Mouse (Mus musculus) heart, postnatal 25 days (tissue): ENCODE data around the gene Usp48. TPM values are rescaled to one million over a fixed set of nuclear protein-coding genes. Genes with fewer than 3 reads are reported as not detected.

Experiments
- DNase-seq: peaks from one replicate; pipeline ENCODE4 v3.0.0; 2022; ENCODE audit warnings: low spot score
- intact Hi-C: fragments of 180-260 bp; cut with DNase I; formaldehyde crosslinking; loops from one replicate; pipeline ENCODE4 v1.15.1; 2025
- total RNA-seq, 2 experiments: library from RNA; stranded (reverse); gene quantifications; 2 replicates each; pipeline ENCODE4 v1.2.3; 2021

Usp48 gene
- total RNA-seq, 2 experiments from 2014 or later: 33.0 to 33.3 TPM

DNA sequence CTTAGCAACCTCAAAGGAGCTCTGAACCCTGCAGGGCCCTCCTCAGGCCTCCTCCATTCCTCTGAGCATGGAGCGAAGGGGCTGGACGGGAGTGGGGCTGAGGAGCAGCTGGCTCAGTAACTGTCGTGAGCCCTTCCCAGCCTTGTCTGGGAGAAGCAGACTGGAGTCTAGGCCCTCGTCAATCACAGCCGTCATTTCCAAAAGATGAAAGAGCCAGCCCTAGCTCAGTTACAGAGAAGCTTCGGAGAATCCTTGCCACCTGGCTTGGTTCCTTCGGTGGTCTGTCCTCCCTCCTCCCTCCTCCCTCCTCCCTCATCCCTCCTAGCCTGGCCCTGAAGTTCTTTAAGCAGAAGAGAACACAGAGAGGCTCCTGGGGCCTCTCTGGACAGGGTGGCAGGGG is 87.2 kb downstream of the Usp48 start:
- DNase-seq: no peak
- intact Hi-C loops: loop anchor here (5.0 kb wide), 1 partner anchor 157 kb away; no protein-coding TSS in a partner anchor

DNA sequence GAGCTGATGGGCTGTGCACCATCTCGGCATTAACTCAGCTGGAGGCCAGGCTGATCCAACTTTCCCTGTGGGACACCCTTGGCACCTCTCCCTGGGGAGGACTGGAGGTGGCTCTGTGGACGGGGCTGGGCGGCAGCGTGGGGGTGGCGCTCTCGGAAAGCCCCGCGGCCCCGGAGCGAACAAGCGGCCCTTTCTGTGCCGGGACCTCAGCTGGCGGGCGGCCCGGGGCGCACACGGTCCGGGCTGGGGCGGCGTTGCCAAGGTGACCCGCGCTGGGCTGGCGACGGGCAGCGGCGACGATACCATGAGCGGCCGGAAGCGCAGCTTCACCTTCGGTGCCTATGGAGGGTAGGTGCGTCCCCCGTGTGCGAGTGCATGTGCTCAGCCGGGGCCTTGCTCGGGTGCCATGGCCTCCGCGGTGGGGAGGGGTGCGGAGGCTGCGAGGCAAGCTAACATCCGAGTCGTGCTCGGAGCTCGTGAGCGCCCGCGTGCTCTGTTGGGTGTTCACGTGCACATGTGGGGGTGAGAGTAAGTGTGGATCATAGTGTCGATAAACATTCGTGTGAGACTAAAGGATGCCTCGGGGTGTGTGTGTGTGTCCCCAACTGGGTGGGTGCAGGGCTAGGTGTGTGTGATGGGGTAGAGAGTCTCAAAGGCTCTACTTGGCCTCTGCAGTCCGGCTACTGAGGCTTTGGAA is 88.0 kb downstream of the Usp48 start:
- DNase-seq: no peak
- intact Hi-C loops: loop anchor here (5.0 kb wide), 1 partner anchor 156 kb away; no protein-coding TSS in a partner anchor

DNA sequence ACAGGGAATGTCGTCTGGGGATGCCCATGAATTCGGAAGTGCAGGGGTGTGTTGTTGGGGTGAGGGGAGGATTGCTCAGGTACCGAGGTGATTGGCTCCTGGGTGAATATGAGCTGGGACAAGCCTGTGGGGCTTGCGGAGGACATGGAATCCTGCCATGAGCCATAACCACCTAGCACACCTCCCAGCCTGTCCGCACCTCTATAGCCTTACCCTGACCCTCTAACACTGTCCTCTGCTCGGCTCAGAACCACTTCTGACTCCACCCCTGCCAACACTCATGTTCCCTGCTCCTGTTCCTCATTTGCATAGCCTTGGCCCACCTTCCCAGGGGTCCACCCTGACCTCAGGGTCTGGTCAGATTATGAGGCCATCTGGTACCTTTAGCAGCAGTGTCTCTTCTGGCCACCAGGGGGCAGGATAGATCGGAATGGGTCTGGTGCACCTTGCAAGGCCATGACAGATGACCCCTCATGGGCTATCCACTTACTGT is 89.5 kb downstream of the Usp48 start:
- DNase-seq: no peak
- intact Hi-C loops: loop anchor here (1.0 to 5.0 kb wide), 2 partner anchors 39 to 154 kb away; no protein-coding TSS in a partner anchor

DNA sequence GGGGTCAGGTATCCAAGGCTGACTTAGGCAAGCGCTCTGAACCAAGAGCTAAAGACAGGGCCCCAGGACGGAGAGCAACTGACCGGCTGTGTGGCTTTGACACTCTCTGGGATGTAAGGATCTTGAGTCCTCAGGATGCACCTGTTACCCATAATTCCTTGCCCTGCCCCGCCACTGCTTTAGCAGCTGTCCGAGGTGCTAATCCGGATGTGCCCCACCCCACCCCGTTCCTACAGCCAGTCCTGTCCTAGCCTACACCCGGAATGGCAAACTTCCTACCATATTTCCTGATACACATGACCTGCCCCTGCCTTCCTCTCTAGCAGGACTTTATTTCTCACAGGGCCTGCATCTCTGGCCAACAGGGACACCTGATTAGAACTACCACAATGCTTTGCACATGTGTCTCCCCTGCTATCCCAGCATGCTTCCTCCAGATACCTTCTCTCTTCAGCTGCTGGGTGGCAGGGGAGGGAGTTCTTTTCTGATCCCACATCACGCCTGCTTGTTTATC is 91.3 kb downstream of the Usp48 start:
- DNase-seq: no peak
- intact Hi-C loops: loop anchor here (5.0 kb wide), 1 partner anchor 152 kb away; no protein-coding TSS in a partner anchor

DNA sequence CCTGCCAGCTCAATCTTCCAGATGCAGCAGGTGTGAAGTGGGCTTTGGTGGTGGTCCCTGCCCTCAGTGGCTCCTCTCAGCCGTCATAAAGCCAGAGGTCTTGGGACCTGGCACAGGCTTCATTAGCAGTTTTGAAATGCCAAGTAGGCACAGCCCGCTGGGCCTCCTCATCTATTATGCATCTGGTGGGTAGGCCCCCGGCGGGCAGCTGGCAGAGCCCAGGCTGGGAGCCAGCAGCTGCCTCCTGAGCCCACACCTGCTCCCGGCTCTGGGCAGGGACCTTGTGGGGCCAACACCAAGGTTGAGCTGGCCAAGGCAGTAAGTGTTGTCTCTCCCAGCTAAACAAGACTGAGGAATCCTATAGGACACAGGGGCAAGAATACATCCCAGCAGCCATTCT is 92.7 kb downstream of the Usp48 start:
- no peak for DNase-seq
- intact Hi-C loops: no loop called here

DNA sequence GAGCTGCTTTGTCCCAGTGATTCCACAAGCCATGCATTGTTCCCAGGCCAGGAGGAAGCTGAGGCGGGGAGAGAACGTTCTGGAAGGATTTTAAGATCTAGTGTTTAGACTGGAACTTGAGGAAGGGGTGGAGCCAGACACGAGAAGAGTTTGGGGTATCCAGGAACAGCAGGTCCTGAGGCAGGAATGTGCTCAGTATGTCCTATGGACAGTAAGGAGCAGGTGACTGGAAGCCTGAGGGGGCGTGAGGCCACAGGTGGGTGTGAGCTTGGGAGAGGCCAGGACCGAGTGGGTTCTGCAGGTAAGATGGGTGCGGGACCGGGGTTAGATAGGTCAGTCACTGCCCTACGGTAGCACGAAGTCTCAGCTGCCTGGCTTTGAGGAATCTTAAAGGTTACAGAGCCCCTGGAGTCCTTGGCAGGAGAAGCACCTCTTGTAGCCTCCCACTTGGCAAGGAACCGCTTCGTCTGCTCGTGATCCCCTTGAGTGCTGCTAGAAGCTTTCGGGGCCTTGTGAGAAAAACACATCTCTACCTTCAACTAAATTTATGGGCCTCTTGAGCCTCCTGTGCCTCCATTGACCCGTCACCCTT is 93.8 kb downstream of the Usp48 start:
- intact Hi-C loops: no loop called here
- DNase-seq: no peak

DNA sequence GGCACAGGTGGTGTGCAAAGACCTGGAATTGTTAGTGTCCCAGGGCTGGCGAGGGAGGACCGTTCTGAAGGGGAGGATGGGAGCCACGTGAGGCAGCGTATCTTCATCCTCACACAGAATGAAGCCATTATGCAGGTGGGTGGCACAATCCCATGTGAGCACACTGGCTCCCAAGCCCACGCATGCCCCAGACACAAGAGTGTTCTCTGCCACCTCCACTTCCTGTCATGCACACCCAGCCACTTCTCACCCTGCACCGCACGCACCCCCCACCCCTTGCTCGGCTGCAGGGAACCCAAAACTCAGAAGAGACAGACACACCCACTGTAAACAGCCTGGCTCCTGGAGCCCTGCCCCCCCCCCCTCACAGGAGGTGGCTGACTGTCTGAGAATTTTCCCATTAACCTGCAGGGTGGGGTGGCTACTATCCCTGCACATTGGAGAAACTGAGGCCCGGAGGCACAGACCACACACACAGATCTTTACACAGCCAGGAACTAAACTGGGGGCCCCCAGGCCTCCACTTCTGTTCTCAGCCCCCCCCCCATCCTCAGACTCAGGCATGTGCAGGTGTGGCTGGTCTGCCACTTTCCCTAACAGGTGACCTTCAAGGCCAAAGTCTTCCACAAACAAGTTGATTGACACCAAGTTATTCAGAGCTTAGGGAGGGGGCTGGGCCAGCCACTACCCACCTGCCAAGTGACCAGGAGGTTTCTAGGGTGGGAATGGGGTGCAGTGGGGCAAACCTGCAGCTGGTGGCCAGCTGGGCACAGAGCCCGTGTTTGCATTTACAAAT is 98.8 kb downstream of the Usp48 start:
- DNase-seq: no peak
- intact Hi-C loops: no loop called here

DNA sequence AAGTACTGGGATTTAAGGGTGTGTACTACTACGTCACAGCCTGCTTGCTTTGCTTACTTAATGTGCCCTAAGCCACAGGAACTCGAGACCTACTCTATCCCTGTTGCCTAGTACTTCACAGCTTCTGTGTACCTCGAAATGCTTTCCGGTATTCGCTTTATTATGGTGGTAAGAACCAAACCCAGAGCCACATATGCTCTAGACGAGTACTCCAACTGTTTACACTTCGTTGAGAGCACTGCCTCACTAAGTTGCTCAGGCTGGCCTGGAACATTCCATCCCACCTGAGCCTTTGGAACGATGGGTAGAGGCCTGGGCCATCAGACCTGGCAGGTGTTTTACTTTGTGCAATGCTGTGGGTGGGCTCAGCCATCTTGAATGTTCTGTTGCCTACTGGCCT is 101.7 kb downstream of the Usp48 start:
- intact Hi-C loops: no loop called here

DNA sequence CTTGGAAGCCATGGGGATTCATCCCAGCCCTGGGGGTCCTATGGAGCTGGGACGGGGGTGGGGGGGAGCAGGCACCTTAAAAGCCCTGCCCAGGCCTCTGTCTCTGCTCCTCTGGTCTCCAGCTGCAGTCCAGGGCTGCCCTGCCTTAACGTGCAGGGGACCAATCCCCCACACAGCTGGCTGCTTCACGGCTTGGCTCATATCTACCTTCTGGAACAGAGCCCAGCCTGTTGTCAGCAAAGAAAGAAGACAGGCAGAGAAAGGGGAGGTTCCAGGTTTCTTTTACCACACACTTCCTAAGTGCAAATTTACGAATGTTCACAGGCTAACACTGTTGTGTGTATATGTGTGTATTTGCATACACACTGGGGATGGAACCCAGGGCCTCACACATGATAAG is 102.3 kb downstream of the Usp48 start:
- no peak for DNase-seq
- intact Hi-C loops: no loop called here

More for the DNA sequence above, 101.7 kb downstream of the Usp48 start:
- DNase-seq: no peak

DNA sequence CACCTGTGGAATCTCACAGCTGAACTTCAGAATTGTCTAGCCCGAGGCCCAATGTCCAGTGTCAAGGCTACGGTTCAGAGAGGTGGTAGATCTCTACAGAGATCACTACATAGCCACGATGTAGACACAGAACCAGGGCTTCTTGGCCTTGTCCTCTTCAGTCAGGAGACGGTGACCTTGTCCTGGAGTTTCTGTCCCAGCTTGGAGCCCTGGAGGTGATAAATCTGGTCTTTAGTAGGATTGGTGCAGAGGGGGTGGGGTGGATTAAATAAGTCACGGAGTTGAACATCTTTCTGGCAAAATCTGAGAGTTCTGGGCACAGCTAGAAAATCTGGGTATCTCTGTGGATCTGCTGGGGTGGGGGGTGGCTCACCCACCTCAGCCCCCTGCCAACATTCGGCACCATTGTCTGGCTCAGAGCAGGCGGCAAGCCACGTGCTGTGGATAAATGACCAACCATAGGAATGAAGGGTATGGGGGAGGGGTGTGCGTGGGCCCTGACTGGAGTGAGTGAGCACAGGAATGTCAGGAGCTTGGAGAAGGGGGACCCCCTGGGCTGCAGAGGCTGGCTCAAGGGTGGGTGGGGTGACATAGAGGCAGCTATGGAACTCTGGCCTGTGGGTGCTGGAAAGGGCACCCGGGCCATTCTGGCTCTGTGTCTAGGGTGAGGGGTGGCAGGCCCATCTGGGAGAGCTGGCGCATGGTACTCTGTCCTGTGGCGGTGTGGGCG is 103.8 kb downstream of the Usp48 start:
- DNase-seq: no peak

DNA sequence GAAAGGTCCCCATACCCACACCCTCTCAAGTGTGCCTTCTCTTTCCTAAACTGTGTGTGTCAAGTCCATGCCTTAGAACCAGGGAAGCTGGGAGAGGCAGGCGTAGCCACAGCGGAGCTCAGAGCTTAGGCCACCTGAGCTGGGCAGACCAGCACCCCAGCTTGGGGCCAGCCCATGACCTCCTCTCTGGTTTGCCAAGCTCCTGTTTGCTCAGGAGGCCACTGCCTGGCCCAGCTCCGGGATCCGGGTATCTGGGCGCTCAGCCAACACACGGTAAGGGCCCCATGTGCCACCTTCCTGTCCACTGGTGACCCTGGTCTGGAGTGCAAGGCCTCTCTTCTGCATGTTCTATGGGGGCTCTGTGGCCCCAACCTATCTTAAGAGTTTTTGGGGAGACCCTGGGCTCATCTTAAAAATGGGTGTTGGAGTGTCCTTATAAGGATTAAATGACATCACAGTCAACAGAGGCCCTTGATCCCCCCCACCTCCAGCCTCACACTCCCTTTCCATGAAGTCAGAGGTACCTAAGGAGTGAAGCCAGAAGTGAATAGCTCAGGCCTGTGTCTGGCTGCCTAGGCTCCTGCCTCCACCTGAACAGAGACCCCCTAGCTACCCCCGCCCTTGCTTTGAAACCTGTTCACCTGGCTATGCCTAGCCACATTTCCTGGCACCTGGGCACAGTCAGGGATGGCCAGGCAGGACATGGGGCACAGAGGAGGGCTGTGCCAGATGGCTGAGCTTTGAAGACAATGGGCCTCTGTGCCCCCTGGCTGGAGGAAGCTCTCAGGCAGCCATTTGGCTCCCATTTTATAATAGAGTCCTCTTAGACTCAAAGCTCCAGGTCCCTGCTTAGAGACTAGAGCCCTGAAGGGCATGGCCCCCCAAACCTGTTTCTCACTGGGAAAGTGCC is 104.8 kb downstream of the Usp48 start:
- intact Hi-C loops: no loop called here
- DNase-seq: no peak

More for the DNA sequence above, 103.8 kb downstream of the Usp48 start:
- intact Hi-C loops: no loop called here

DNA sequence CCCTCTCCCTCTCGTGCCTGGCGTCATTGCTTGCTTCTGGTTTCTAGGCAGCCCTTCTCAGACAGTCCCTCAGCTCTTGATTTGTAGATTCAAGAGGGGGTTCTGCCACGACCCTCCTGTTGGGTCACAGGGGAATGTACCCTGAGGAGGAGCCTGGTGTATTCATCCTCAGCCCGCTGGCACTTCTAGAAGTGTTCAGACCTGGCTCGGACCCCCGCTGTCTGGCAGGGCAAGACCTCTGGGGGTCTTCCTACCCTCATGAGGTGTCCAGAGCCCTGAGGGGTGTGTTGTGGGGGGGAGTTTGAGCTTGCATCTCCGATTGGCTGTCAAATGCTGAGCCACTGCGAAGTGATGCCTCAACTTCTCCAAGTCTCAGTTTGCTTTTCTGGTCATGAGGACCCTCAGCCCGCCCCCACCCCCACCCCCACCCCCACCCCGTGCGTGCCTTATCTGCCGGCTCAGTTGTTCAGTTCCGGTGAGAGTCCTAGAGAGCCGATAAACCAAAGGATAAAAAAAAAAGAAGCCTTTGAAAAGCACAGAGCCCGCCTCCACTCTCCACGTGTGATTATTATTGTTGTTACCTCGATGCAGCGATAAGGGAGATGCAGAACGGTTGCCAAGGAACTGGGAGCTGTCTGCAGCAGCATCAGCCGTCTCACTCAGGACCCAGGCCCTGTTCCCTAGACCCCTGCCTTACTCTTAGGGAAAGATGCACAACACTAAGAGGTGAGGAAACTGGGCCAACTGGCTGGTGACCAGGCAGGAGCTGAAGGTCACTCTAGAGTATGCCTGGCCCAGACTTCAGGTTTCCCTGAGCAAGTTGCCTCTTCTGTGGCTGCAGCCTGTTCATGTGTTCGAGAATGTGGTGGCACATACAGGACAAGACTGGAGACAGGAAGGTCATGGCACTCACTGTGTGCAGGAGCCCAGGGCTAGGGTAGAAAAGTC is 106.0 kb downstream of the Usp48 start:
- intact Hi-C loops: no loop called here
- no peak for DNase-seq

DNA sequence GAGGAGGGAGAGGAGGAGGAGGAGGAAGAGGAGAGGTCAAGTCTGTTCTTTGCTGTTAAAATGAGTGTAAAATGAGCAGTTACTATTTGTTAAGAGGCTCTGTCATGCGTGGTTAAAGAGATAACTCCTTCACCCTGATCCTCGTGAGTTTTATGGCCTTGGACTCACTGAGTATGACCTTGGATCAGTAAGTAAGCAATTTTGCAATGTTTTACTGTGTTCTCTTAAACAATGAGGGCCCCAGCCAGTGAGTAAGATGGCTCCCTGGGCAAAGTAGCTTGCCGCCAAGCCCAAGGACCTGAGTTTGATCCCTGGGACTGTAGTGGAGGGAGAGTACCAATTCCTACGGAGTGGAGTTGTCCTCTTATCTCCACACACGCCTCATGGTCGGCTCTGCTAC is 107.4 kb downstream of the Usp48 start:
- no peak for DNase-seq
- intact Hi-C loops: no loop called here

DNA sequence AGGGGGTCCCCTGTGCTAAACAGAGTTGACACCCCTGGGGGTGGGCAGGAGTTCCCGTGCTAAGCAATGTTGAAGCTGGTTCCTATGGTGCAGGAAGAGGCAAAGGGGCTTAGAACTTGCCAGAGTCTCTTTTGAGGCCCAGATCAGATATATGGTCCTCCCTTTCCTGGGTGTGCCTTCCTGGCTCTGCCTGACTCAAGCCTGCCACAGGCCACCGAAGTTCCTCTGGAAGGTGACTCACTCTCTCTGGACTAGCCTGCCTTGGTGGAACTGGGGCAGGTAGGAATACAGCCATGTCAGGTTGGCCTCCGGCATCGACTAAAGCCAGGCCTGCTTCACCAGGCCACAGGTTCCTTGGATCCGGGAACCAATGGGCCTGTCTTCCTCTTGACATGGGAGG is 109.5 kb downstream of the Usp48 start:
- DNase-seq: no peak
- intact Hi-C loops: no loop called here

DNA sequence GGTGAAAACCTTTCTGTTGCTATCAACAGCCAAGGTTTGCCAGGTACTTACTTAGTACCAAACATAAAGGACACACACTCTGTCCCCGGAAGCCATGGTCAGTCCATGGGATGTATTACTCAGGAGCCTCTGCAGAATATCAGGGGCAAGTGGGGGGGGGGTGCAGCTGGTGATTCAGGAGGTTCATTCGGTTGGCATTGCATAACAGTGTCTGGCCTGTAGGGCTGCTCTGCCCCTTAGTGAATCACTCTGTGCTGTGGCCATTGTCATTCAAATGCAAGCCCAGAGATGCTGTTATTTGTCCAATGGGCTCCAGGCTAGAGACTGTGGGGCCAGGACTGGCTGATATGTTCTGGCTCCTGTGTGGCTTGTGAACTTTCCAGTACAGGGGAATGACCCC is 111.0 kb downstream of the Usp48 start:
- DNase-seq: no peak
- intact Hi-C loops: no loop called here

DNA sequence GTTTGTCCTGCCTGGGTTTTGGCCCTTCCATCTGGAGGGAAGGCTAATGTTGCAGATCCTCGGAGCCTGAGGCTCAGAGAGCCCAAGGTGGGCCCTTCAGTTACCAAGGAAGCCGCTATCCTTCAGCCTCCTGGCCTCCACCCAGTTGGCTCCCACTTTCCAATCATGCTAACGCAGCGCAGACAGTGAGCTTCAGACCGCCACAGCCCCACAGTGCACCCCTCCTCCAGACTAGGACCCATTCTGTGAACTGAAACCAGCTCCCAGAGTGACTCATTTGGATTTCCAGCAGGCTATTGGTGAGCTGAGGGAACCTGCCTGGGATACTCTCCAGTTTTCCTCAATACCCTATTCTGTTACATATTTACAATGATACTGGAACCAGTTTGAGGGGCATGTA is 111.8 kb downstream of the Usp48 start:
- intact Hi-C loops: no loop called here
- DNase-seq: no peak

DNA sequence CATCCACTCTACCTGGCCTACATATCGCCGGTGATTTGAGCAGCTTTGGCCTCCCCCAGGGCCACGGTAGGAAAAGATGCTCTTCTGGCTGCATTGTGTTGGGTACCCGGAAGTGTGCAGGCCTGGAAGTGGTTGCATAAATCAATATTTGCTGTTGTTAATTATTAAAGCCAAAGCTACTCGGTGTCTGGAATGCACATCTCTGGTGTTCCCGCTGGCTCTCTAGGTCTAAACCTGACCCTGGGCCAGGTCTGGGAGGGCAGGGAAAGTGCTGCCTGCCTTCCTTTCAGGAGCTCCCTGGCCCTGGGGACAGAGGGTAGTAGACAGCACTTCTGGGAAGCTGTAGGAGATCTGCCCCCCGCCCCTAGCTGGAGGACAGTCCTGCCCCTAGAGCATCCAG is 113.0 kb downstream of the Usp48 start:
- DNase-seq: no peak
- intact Hi-C loops: no loop called here
